Mouse (Mus musculus): ENCODE results near the gene Eif3k.
A peak's percentile ranks its signal among the peaks of the same experiment; 100 is the strongest.
"Not testable (repeated sequence)": the region's sequence is repeated elsewhere in the genome, so short reads cannot be mapped to it uniquely, and the experiment has no call there.

Eif3k gene

DNA sequence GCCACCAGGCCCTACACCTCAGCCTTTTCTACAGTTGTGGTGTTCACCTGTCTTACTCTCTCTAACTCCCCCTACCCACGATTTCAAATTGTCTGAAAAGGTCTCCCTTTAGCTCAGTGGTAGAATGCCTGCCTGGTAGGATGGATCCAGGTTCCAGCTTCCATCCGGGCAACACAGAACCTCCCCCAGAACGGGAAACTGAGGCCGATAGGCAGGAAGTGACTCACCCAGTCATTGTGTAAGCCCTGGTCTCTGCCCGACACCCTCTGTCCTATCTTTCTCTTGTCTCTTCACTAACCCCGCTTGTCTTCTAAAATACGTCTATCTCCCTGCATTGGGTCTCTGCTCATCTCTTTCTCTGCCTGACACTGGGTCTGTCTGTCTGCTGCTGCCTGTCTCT lies 3.5 kb upstream of the Eif3k start:
- no peak for DNase-seq (ENCODE audit: low spot score)

DNA sequence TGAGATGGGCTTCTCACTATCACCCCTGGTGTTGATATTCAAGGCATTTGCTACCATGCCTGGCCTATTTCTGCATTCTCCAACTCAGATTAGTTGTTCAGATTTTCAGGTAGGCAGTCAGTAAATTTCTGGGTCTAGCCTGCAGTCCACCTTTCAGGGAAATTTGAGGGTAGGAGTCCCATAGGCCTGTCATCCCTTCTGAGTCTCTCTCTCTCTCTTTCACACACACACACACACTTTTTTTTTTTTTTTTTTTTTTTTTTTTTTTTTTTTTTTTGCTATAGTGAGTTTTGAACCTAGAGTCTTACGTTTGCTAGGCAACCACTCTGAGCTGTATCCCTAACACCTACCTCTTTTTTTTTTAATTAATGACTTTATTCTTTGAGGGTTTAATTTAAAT lies 2.8 kb upstream of the Eif3k start:
- DNase-seq (ENCODE audit: low spot score), result no peak

GRCm38 (mm10) chr7:28983849-28984248 lies 2.2 kb upstream of the Eif3k start:
- DNase-seq (ENCODE audit: low spot score), result no peak

DNA sequence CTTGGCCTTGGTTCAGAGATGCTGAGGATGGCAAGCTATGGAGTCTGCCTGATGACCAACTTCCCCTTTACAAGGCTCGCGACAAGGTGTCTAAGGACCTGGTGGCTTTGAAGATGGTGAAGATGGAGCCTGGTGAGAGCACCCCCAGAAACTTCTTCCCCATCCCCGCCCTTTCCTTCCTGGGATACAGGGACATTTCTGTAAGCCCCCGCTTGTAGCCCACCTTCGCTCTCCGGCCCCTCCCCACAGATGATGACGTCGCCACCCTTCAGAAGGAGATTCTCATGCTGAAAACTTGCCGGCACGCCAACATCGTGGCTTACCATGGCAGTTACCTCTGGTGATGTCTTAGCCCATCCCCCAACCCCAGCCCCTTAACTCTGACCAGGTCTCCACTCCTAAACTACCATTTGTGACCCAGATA lies 1.5 kb upstream of the Eif3k start:
- DNase-seq (ENCODE audit: low spot score), result no peak

DNA sequence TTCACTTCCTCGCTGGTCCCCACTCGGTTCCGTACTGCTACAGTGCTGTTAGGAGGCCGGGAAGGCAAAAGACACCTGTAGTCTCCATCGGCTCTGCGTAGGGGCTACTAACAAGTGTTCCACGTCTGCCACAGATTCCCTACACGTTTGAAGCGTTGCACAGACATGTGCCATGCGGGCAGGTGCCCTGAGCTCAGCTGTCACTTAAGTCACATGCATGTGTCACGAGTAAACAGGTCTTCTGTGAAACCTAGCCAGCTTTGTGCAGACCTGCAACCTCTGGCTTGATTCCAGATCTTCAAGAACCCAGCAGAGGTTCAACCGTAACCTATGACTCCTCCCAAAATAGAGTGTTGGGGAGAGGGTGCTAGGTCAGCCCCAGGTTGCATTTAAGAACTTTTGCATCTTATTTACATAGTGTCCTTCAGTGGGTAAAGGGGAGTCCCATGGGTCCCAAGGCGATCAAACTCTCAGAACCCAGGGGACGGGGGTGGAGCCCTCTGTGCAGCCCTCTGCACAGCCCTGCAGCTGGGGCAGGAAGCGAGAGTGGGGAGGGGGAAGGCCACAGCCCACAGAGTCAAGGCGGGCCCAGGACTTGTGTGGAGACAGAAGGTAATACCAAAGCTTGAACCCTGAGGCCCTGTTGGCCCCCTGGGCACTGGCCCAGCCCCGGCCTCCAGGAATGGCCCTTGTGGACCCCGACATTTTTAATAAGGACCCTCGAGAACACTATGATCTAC lies 780 bp upstream of the Eif3k start:
- DNase-seq (ENCODE audit: low spot score), result no peak

GRCm38 (mm10) chr7:28977556-28977955 lies 4.1 kb downstream of the Eif3k start:
- no peak for DNase-seq (ENCODE audit: low spot score)

DNA sequence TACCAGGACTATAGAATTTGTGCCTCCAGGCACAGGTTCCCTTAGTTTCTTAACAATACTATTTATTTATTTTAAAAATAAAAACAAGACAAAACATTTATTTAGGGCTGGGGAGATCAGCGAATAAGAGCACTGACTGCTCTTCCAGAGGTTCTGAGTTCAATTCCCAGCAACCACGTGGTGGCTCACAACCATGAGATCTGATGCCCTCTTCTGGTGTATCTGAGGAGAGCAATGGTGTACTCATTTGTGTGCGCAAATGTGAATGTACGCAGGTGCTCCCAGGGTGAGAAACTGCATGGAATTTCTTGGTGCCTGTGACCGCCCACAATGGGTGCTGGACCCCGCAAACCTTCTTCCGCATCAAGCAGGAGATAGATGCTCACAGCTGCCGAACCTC lies 8.6 kb downstream of the Eif3k start:
- no peak for DNase-seq (ENCODE audit: low spot score)

DNA sequence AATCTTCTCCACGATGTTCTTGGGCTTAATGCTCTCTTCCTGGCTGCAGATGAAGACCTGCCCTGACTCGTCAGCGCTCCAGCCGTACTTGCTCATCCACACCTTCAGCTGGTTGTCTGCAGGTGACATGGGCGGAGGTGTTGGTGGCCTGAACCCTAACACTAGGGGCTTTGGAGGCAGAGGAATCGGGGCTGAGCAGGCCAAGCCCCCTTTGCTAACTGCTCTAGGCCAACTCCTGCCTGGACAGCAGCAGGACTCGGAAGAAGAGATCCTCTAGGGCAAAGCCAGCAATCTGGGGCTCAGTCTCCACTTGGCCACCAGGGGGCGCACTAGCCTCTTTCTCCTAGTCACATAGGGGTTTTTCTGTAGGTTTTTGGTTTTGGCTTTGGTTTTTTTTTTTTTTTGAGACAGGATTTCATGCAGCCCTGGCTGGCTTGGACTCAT lies 9.1 kb downstream of the Eif3k start:
- peak; percentile 69 for DNase-seq (ENCODE audit: low spot score)

DNA sequence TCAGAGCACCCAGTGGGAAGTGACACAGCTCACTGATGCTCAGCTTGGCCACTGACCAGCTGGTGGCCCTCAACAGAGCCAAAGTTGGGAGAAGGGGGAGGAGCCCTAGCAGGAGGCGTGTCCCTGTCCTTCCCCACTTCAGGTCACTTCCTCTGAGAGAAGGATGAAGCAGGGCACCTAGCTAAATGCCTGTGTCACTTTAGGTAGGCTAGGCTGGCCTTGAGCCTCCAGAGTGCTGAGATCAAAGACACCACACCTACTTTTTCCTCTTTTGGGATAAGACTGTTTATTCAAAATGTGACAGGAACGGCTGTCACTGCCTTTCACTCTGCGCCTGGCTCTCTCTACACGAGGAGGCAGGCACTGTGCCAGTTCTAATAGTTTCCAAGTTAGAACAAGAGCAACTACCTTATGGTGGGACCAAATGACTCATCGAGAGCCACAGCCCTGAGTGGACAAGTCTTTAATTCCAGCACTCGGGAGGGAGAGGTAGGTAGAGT lies 9.8 kb downstream of the Eif3k start:
- DNase-seq (ENCODE audit: low spot score), result no peak

GRCm38 (mm10) chr7:28971029-28971428 lies 10.6 kb downstream of the Eif3k start:
- no peak for DNase-seq (ENCODE audit: low spot score)

- DNase-seq (ENCODE audit: low spot score), result no peak
Measured at GRCm38 (mm10) chr7:28969672-28970394, 11.8 kb downstream of the Eif3k start.

GRCm38 (mm10) chr7:28969271-28969670 lies 12.4 kb downstream of the Eif3k start:
- DNase-seq (ENCODE audit: low spot score), result no peak

DNA sequence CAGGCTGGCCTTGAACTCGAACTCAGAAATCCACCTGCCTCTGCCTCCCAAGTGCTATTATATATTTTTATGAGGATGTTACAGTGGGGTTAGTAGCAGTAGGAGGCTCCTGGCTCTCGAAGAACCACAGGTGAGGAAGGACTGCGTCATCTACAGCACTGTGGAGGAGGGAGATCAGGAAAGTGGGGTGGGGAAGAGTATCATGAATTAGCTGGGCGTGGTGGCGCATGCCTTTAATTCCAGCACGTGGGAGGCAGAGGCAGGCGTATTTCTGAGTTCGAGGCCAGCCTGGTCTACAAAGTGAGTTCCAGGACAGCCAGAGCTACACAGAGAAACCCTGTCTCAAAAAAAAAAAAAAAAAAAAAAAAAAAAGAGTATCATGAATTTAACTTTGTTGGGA lies 13.5 kb downstream of the Eif3k start:
- not testable (repeated sequence) for DNase-seq (ENCODE audit: low spot score)

GRCm38 (mm10) chr7:28966751-28967505 lies 14.7 kb downstream of the Eif3k start:
- DNase-seq (ENCODE audit: low spot score), result no peak

- DNase-seq (ENCODE audit: low spot score), result no peak
Measured at GRCm38 (mm10) chr7:28966181-28966580, 15.5 kb downstream of the Eif3k start.

DNA sequence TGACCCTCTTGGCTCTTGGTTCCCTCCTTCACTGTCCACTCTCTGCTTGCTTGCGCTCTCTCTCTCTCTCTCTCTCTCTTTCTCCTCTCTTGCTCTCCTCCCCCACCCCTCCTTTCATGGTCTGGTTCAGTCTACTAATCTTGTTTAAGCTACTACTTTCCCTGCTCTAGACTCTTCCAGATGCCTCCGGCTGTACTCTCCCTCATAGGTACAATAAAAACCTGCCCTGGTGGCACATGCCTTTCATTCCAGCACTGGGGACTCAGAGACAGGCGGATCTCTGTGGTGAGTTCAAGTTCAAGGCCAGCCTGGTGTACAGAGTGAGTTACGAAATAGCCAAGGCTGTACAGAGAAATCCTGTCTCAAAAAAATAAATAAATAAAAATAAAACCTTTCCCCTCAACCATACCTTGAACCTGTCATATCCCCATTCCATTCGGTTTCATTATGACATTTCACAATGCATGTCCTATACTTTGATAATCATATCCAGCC lies 16.3 kb downstream of the Eif3k start:
- DNase-seq (ENCODE audit: low spot score), result no peak

- no peak for DNase-seq (ENCODE audit: low spot score)
Measured at GRCm38 (mm10) chr7:28963399-28963923, 18.2 kb downstream of the Eif3k start.

- peak; percentile 99 for DNase-seq (ENCODE audit: low spot score)
Measured at GRCm38 (mm10) chr7:28961927-28962670, 19.6 kb downstream of the Eif3k start, which contains the start of gene Actn4. Gene Actn4 (minus strand): TSS chr7:28962340.

DNA sequence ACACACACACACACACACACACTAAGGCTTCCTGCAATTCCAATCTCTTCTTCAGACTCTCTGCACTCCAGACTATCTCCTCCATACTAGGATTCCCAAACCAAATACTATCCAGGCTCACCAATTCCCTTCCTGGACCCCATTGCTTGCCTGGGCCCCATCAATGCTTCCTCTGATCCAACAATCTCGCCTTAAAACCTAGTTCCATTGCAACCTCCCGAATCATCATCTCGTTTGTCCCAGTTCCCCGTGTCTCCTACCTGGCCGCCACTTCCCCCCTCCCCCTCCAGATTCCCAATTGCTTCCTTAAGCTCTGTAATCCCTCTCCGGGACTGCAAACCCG lies 20.1 kb downstream of the Eif3k start:
- DNase-seq (ENCODE audit: low spot score), result no peak

GRCm38 (mm10) chr7:28960354-28961046 lies 21.2 kb downstream of the Eif3k start:
- DNase-seq (ENCODE audit: low spot score), result no peak

DNA sequence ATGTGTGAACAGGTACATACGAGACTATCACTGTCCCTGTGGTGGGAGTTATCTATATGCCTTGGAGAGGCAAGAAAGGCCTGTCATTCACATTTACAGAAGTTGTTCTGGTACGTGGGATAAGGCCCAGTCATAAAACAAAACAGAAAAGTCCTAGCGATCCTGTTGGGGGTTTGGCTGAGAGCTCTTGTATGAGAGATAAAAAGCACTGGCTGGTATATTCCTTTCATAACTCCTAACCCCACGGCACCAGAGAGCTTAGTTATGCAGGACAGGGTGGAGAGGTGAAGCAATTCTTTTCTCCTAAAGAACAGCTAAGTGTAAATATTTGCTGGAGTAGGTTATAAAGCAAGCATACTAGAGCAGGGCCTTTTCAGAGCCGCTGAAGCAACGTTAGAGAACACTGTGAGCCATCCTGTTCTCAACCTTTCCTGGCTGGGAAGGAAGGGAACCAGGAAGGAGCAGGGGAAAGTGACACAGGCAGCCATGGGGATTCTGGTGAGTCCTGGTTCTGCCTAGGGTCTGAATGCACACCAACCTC lies 22.1 kb downstream of the Eif3k start:
- no peak for DNase-seq (ENCODE audit: low spot score)

All from ovary, postnatal 36 days (tissue).